Mouse (Mus musculus) stomach, postnatal 0 days (tissue): Measurements from ENCODE around the gene Efna5.

Experiments used
- CTCF ChIP-seq: IDR thresholded peaks from 2 replicates; pipeline ENCODE4 v1.5.1; 2016; ENCODE audit warnings: antibody characterized with exemption, low read depth, mild to moderate bottlenecking, moderate library complexity
- EP300 ChIP-seq: optimal IDR thresholded peaks from 2 replicates; pipeline ENCODE3; 2016; ENCODE audit warnings: antibody characterized with exemption

- TF ChIP-seq CTCF (no peak), EP300 (no peak)
Measured at GRCm38 (mm10) chr17:62717426-62718131, 163.5 kb downstream of the Efna5 start.
